Mouse (Mus musculus): Measurements from ENCODE around the gene Trim15. TPM values are rescaled to one million over a fixed set of nuclear protein-coding genes. Genes with fewer than 3 reads are reported as not detected.

Gene Trim15
- polyA plus RNA-seq, 1 experiment from 2014 or later, result 0.08 TPM

- ATAC-seq (ENCODE audit: insufficient number of reproducible peaks, low FRiP score, low TSS enrichment, low read depth) (no peak), DNase-seq (ENCODE audit: low spot score) (no peak)
- 84% methylated on average over 7 of the region's 7 CpGs for WGBS
- Histone ChIP-seq H3K27ac (replicated peaks; ENCODE audit: low read depth, low read length) (no peak overlapping the region), H3K4me1 (ENCODE audit: control insufficient read depth, insufficient read depth, low read length) (no peaks in the 10 kb centered on the region), H3K27me3 (ENCODE audit: control insufficient read depth, insufficient read depth, low read length) (no peaks in the 10 kb centered on the region), H3K9ac (ENCODE audit: low read length) (no peak overlapping the region), H3K4me2 (ENCODE audit: low read depth, severe bottlenecking) (no peak overlapping the region), H3K4me3 (ENCODE audit: low read depth, low read length) (no peak overlapping the region), H3K36me3 (ENCODE audit: control insufficient read depth, insufficient read depth, low read length) (no peaks in the 10 kb centered on the region), H3K9me3 (ENCODE audit: control insufficient read depth, low read length) (no peaks in the 10 kb centered on the region)
Observed at GRCm38 (mm10) chr17:36843696-36844095, 23.3 kb downstream of the Trim15 start.

- Histone ChIP-seq H3K27me3 (ENCODE audit: control insufficient read depth, insufficient read depth, low read length) (no peaks in the 10 kb centered on the region), H3K4me3 (ENCODE audit: low read depth, low read length) (no peak overlapping the region), H3K4me1 (ENCODE audit: control insufficient read depth, insufficient read depth, low read length) (0 out of 2 replicates have a peak, but pooled peaks cover 2% of the 10 kb centered on the region), H3K9ac (ENCODE audit: low read length) (no peak overlapping the region), H3K9me3 (ENCODE audit: control insufficient read depth, low read length) (no peaks in the 10 kb centered on the region), H3K36me3 (ENCODE audit: control insufficient read depth, insufficient read depth, low read length) (no peaks in the 10 kb centered on the region), H3K27ac (replicated peaks; ENCODE audit: low read depth, low read length) (no peak overlapping the region), H3K4me2 (ENCODE audit: low read depth, severe bottlenecking) (no peak overlapping the region)
- no peak for DNase-seq (ENCODE audit: low spot score)
- no peak for ATAC-seq (ENCODE audit: insufficient number of reproducible peaks, low FRiP score, low TSS enrichment, low read depth)
Observed at GRCm38 (mm10) chr17:36840961-36841445, 26.0 kb downstream of the Trim15 start.

GRCm38 (mm10) chr17:36839931-36840330 lies 27.1 kb downstream of the Trim15 start:
- DNase-seq (ENCODE audit: low spot score) (no peak), ATAC-seq (ENCODE audit: insufficient number of reproducible peaks, low FRiP score, low TSS enrichment, low read depth) (no peak)
- Histone ChIP-seq H3K36me3 (ENCODE audit: control insufficient read depth, insufficient read depth, low read length) (no peaks in the 10 kb centered on the region), H3K9ac (ENCODE audit: low read length) (no peak overlapping the region), H3K4me1 (ENCODE audit: control insufficient read depth, insufficient read depth, low read length) (0 out of 2 replicates have a peak, but pooled peaks cover 3% of the 10 kb centered on the region), H3K9me3 (ENCODE audit: control insufficient read depth, low read length) (no peaks in the 10 kb centered on the region), H3K4me2 (ENCODE audit: low read depth, severe bottlenecking) (no peak overlapping the region), H3K4me3 (ENCODE audit: low read depth, low read length) (no peak overlapping the region), H3K27ac (replicated peaks; ENCODE audit: low read depth, low read length) (no peak overlapping the region), H3K27me3 (ENCODE audit: control insufficient read depth, insufficient read depth, low read length) (no peaks in the 10 kb centered on the region)
- WGBS, result 59% methylated on average over 3 of the region's 3 CpGs

GRCm38 (mm10) chr17:36839001-36839400 lies 28.0 kb downstream of the Trim15 start:
- no peak overlapping the region for H3K4me2 ChIP-seq (ENCODE audit: low read depth, severe bottlenecking)
- no peak overlapping the region for H3K27ac ChIP-seq (replicated peaks; ENCODE audit: low read depth, low read length)
- 0 out of 2 replicates have a peak, but pooled peaks cover 3% of the 10 kb centered on the region for H3K4me1 ChIP-seq (ENCODE audit: control insufficient read depth, insufficient read depth, low read length)
- DNase-seq (ENCODE audit: low spot score) (no peak), ATAC-seq (ENCODE audit: insufficient number of reproducible peaks, low FRiP score, low TSS enrichment, low read depth) (no peak)
- H3K9ac ChIP-seq (ENCODE audit: low read length), result no peak overlapping the region
- H3K27me3 ChIP-seq (ENCODE audit: control insufficient read depth, insufficient read depth, low read length), result no peaks in the 10 kb centered on the region
- no peak overlapping the region for H3K4me3 ChIP-seq (ENCODE audit: low read depth, low read length)
- H3K36me3 ChIP-seq (ENCODE audit: control insufficient read depth, insufficient read depth, low read length), result no peaks in the 10 kb centered on the region
- no peaks in the 10 kb centered on the region for H3K9me3 ChIP-seq (ENCODE audit: control insufficient read depth, low read length)
- 87% methylated on average over 5 of the region's 5 CpGs for WGBS

GRCm38 (mm10) chr17:36836874-36837647 lies 29.9 kb downstream of the Trim15 start, which contains the start of gene Trim26:
Gene Trim26, plus strand, starts transcription at chr17:36837134.
- peak within 1 kb of the TSS; percentile 91 for H3K27ac ChIP-seq (replicated peaks; ENCODE audit: low read depth, low read length)
- DNase-seq (ENCODE audit: low spot score) (peak; percentile 97), ATAC-seq (ENCODE audit: insufficient number of reproducible peaks, low FRiP score, low TSS enrichment, low read depth) (peak; percentile 98)
- H3K9ac ChIP-seq (ENCODE audit: low read length), result peak within 1 kb of the TSS; percentile 85
- H3K9me3 ChIP-seq (ENCODE audit: control insufficient read depth, low read length), result no peaks in the 10 kb centered on the region
- H3K4me2 ChIP-seq (ENCODE audit: low read depth, severe bottlenecking), result peak within 1 kb of the TSS; percentile 54
- under 1% methylated on average over 57 of the region's 58 CpGs for WGBS
- no peaks in the 10 kb centered on the region for H3K36me3 ChIP-seq (ENCODE audit: control insufficient read depth, insufficient read depth, low read length)
- 0 out of 2 replicates have a peak, but pooled peaks cover 3% of the 10 kb centered on the region for H3K4me1 ChIP-seq (ENCODE audit: control insufficient read depth, insufficient read depth, low read length)
- H3K27me3 ChIP-seq (ENCODE audit: control insufficient read depth, insufficient read depth, low read length), result no peaks in the 10 kb centered on the region
- peak within 1 kb of the TSS; percentile 64 for H3K4me3 ChIP-seq (ENCODE audit: low read depth, low read length)

- H3K27ac ChIP-seq (replicated peaks; ENCODE audit: low read depth, low read length), result peak overlapping the region; percentile 58; the same call in 1 of the 2 replicates
- no peak for ATAC-seq (ENCODE audit: insufficient number of reproducible peaks, low FRiP score, low TSS enrichment, low read depth)
- no peak for DNase-seq (ENCODE audit: low spot score)
Observed at GRCm38 (mm10) chr17:36836427-36836812, 30.6 kb downstream of the Trim15 start.

GRCm38 (mm10) chr17:36835591-36836426 lies 31.2 kb downstream of the Trim15 start:
- 0 out of 2 replicates have a peak, but pooled peaks cover 3% of the 10 kb centered on the region for H3K4me1 ChIP-seq (ENCODE audit: control insufficient read depth, insufficient read depth, low read length)
- no peaks in the 10 kb centered on the region for H3K27me3 ChIP-seq (ENCODE audit: control insufficient read depth, insufficient read depth, low read length)
- DNase-seq (ENCODE audit: low spot score) (peak; percentile 65), ATAC-seq (ENCODE audit: insufficient number of reproducible peaks, low FRiP score, low TSS enrichment, low read depth) (no peak)
- H3K9me3 ChIP-seq (ENCODE audit: control insufficient read depth, low read length), result no peaks in the 10 kb centered on the region
- WGBS, result 31% methylated on average over 12 of the region's 12 CpGs
- H3K36me3 ChIP-seq (ENCODE audit: control insufficient read depth, insufficient read depth, low read length), result no peaks in the 10 kb centered on the region
- peak overlapping the region; percentile 54; the same call in 1 of the 2 replicates for H3K4me2 ChIP-seq (ENCODE audit: low read depth, severe bottlenecking)
- H3K9ac ChIP-seq (ENCODE audit: low read length), result peak overlapping the region; percentile 18; the same call in 1 of the 2 replicates
- H3K27ac ChIP-seq (replicated peaks; ENCODE audit: low read depth, low read length), result no peak overlapping the region
- no peak overlapping the region for H3K4me3 ChIP-seq (ENCODE audit: low read depth, low read length)

More at GRCm38 (mm10) chr17:36836427-36836812, 30.6 kb downstream of the Trim15 start:
- Histone ChIP-seq H3K9ac (ENCODE audit: low read length) (no peak overlapping the region; the same call in 1 of the 2 replicates), H3K4me3 (ENCODE audit: low read depth, low read length) (peak overlapping the region; percentile 64), H3K9me3 (ENCODE audit: control insufficient read depth, low read length) (no peaks in the 10 kb centered on the region), H3K4me1 (ENCODE audit: control insufficient read depth, insufficient read depth, low read length) (0 out of 2 replicates have a peak, but pooled peaks cover 3% of the 10 kb centered on the region), H3K27me3 (ENCODE audit: control insufficient read depth, insufficient read depth, low read length) (no peaks in the 10 kb centered on the region), H3K4me2 (ENCODE audit: low read depth, severe bottlenecking) (peak overlapping the region; percentile 54), H3K36me3 (ENCODE audit: control insufficient read depth, insufficient read depth, low read length) (no peaks in the 10 kb centered on the region)
- WGBS, result 19% methylated on average over 3 of the region's 3 CpGs

- H3K9me3 ChIP-seq (ENCODE audit: control insufficient read depth, low read length), result no peaks in the 10 kb centered on the region
- ATAC-seq (ENCODE audit: insufficient number of reproducible peaks, low FRiP score, low TSS enrichment, low read depth), result no peak
- H3K27me3 ChIP-seq (ENCODE audit: control insufficient read depth, insufficient read depth, low read length), result no peaks in the 10 kb centered on the region
Observed at GRCm38 (mm10) chr17:36832694-36833093, 34.3 kb downstream of the Trim15 start.

More at GRCm38 (mm10) chr17:36832694-36833093, 34.3 kb downstream of the Trim15 start:
- no peak for DNase-seq (ENCODE audit: low spot score)
- WGBS, result 63% methylated on average over 4 of the region's 4 CpGs
- Histone ChIP-seq H3K4me1 (ENCODE audit: control insufficient read depth, insufficient read depth, low read length) (0 out of 2 replicates have a peak, but pooled peaks cover 3% of the 10 kb centered on the region), H3K36me3 (ENCODE audit: control insufficient read depth, insufficient read depth, low read length) (no peaks in the 10 kb centered on the region), H3K4me2 (ENCODE audit: low read depth, severe bottlenecking) (no peak overlapping the region), H3K9ac (ENCODE audit: low read length) (no peak overlapping the region), H3K4me3 (ENCODE audit: low read depth, low read length) (no peak overlapping the region), H3K27ac (replicated peaks; ENCODE audit: low read depth, low read length) (no peak overlapping the region)
